ENCODE assay signal across 1 mouse cellular context in genomic region chr5:113479075-113479474, GRCm38 (mm10).
TF ChIP-seq lines count a peak whose summit lies in the region.

No protein-coding gene starts in this region.

TF ChIP-seq in myocyte, 11 proteins besides CTCF, POLR2A, EP300 and RAD21 (continued from another document):
- TF ChIP-seq REST (IDR thresholded peaks at IDR 0.05; ENCODE audit: insufficient read depth, insufficient read length) (no peak), USF1 (IDR thresholded peaks at IDR 0.05; ENCODE audit: low read depth) (no peak), TCF12 (IDR thresholded peaks at IDR 0.05; ENCODE audit: insufficient read depth, poor library complexity, severe bottlenecking) (no peak)
